Mouse (Mus musculus): Measurements from ENCODE around the gene Cope.

Cope gene

DNA sequence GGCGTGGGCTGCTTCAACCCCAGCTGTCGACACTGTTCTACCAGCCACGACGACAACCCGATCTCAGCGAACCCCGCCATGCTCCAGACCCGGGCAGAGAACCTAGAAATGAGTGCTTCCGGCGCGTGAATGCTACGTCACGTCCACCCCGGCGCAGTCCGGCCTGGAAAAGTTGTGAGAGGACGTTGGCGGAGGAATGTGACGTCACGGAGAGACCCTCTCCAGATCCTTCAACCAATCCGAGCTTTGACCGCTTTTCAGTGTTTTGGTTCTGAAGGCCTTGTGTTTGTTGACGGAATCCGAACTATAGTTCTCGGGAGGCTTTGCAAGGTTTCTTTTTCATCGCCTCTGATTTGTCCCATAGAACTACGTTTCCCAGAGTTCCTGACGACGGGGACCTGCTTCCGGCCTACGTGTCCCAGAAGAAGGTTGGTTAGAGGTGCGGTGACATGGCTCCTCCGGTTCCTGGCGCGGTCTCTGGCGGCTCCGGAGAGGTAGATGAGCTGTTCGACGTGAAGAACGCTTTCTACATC lies at the start of gene Cope, which contains the start of gene Ddx49:
Gene Cope, plus strand, starts transcription at position 161 of the 533 bp plus-strand sequence.
Gene Ddx49, minus strand, starts transcription at position 132 of the 533 bp plus-strand sequence.
- peak; percentile 87 to 88 for DNase-seq (ENCODE audit: low spot score in 2 of 2)

DNA sequence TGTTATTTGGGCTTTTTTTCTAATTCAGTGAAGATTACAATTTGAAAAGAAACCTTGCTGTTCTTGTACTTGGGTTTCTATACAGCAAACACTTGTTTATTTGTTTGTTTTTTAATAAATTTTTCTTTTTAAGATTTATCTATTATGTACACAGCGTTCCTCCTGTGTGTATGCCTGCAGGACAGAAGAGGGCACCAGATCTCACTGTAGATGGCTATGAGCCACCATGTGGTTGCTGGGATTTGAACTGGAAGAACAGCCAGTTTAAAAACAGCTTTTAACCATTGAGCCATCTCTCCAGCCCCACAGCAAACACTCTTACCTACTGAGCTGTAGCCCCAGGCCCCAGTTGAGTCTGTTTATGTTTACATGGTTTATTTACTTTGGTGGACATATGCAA lies 47.7 kb upstream of the Cope start:
- DNase-seq (ENCODE audit: low spot score in 2 of 2) = no peak

DNA sequence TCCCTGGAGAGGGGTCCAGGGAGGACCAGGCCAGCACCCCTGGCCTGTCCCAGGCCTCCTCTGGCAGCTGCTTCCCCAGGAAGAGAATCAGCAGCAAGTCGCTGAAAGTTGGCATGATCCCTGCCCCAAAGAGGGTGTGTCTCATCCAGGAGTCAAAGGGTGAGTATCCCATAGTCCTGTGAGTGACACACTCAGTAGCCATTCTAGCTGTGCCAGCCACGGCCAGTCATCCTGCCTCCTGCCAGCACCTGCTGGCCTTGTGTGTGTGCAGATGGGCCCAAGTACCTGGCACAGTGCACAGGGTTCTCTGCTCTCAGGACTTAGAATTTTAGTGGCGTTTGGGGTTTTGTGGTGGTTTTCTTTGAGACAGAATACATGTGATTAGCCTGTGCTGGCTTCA lies 44.9 kb upstream of the Cope start:
- DNase-seq (ENCODE audit: low spot score in 2 of 2) = no peak

DNA sequence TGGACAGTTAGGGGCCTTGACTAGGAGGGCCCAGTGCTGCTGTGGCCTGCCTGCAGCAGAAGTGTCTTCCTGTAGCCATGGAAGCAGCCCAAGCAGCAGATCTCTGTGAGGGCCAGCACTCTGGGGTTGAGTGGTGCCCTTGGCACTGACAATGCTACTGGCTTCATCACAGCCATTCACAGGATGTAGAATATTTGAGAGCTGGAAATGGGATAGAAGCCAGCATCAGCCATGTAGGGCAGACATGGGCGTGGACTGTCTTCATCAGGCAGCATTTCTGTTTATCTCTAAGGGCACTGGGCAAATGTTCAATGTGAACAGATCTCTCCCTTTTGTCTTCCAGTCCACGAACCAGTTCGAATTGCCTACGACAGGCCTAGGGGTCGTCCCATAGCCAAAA lies 43.7 kb upstream of the Cope start:
- no peak for DNase-seq (ENCODE audit: low spot score in 2 of 2)

DNA sequence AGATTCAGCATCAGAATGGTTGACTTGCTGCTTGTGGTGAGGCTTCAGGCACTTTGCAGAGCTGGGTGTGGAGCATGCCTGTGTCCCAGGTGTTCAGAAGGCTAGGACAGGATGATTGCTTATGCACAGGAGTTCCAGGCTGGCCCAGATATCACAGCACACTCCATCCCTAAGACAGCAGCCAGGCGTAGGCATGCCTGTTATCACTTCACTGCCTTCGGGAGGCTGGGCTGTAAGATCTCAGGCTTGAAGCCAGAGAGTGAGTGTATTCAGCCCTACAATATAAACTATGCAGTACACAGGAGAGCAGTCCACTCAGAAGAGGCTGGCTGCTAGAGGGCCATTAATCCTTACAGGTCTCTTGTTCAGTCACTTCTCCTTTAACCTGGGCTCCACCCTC lies 43.3 kb upstream of the Cope start:
- DNase-seq (ENCODE audit: low spot score in 2 of 2) = no peak

DNA sequence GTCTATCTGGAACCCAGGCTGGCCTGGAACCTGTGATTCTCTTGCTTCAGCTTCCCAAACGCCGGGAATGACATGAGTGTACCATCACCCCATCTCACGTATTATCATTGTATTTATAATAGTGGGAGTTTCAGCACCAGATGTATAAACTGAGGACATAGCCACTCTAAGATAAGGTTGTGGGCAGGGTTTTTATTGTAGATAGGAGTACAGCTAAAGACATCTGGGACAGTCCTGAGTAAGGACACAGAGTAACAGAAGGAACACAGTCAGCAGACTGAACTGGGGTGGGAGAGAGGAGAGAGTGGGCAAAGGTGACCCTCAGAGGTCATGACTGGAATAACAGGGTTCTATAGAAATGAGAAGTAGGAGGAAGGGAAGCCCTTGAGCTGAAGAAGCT lies 34.6 kb upstream of the Cope start:
- DNase-seq (ENCODE audit: low spot score in 2 of 2) = no peak

DNA sequence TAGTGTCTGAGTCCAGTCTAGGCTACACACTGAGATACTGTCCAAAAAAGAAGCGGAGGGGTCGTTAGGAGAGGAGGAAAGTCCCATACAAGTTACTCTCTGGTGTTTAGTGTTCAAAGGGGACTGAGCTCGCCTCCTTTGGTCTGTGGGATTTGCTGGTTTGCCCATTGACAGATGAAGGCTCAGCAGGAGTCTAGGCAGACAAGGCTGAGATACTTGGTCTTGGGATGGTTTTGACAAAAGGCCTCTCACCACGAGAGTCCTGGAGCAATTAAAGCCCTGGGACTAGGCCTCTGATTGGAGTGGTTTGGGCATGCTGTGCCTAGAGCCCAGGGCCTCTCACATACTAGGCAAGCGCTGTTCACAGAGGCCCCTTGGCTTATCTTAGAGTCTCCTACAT lies 34.0 kb upstream of the Cope start:
- no peak for DNase-seq (ENCODE audit: low spot score in 2 of 2)

DNA sequence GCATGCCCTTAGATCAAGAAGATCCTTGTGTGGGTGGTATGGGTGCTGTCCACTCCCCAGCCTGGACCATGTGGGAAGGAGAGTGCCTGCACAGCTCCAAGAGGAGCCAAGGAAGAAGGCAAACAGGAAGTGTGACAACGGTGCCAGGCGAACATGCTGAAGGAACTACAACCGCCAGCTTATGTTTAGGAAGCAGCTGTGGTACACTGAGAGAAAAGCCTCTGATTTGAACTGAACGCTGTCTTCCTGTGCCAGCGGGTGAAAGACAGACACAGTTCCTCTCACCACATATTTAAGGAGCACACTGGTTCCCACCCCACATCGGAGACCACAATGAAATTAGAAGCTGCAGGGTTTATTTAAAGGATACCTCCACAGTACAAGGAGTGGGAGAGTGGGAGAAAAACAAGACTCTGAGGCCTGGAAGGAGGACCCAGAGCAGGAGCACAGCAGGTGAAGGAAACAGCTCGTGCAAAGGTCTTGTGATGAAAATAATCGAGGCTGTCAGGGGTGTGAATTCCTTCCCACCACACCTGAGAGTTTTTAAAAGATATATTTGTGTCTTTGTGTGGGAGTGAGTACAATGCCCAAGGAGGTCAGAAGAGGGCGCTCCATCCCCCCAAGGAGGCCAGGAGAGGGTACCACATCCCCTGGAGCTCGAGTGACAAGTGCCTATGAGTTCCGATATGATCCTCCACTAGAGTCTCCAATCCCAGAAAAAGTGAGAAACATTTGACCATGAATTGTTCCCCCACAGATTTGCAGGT lies 33.3 kb upstream of the Cope start:
- DNase-seq (ENCODE audit: low spot score in 2 of 2) = peak in 1 of 2 experiments; percentile 48

DNA sequence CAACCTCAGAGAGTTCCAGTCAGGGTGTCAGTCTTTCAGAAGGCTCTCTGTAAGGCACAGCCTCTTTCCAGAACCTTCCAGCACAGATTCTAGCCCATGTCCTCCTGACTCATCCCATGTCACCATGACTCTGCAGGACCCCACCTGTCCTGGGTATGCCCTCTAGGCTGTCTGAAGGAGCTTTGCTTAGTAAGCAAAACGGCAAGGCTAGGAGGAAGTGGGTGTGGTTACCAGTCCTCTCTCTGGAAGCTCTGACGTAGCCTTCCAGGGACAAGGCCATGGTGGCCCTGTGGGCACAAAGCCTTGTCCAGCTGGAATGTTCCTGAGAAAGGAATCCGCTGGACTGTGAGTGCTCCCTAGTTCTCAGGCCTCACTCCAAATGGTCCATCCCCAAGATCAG lies 29.4 kb upstream of the Cope start:
- DNase-seq (ENCODE audit: low spot score in 2 of 2) = no peak

DNA sequence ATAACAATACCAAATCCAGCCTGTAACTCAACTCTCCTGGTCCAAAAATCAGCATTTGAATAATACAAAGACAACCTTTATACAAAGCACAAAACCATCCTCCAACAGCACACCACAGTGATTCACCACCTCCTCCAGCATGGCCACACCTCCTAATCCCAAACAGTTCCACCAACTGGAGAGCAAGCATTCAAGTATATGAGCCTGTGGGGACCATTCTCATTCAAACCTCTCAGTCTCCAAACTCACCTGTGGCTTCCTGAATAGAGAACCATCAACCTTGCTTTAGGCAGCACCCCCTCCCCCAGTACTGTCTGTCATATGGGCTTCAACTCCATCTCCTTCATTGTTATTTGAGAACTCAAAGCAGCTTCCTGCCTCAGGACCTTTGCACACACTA lies 28.0 kb upstream of the Cope start:
- DNase-seq (ENCODE audit: low spot score in 2 of 2) = no peak

DNA sequence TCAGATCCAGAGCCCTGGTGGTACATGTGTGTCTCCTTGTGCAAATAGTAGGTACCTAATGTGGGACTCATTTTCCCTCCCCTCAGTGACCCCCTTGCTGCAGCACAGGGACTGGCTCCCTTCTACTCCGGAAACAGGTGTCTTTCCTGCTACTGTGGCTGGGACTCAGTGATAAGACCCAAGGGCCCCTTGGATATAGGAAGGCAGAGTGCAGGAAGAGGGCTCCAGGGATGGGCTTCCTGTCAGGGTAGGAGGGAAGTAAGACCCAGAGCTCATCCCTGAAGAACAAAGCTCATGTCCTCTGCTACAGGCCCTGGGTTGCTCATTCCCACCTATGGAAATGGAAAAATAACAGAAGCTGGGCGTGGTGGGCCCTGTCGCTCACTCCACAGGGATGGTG lies 25.8 kb upstream of the Cope start:
- DNase-seq (ENCODE audit: low spot score in 2 of 2) = no peak

DNA sequence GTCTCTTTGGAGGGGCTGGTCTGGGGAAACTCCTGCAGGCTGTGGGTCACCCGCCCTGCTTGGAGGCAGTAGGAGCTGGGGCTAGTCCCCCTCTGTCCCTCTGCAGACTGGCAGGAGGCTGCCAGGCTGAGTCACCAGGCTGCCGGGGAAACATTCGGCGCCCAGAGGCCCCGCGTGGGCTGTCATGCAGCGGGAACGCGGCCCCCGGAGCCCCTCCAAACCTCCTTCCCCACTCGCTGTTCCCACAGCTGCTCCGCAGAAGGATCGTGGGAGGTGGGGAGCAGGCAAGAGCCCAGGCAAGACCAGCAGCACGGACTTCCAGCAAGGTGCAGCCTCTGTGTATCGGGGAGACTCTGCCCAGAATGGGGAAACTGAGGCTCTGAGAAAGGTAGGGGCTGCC lies 24.1 kb upstream of the Cope start:
- DNase-seq (ENCODE audit: low spot score in 2 of 2) = no peak

DNA sequence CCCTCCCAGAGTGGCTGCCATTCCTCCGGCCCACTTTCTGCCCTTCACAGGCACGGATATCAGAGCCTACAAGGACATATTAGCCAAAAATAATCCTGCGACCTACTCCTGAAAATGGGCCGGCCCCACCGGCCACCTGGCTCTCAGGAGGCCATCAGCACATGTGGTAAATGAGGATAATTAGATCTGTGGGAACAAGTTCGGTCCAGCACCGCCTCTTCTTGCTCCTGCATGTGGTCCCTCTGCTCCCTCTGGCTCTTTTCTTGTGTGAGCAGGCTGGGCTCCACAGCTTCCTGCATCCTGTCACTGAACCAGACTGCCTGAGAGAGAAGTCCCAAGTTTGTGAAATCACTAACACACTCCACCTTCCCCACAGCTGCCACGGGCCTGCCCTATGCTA lies 23.1 kb upstream of the Cope start:
- no peak for DNase-seq (ENCODE audit: low spot score in 2 of 2)

DNA sequence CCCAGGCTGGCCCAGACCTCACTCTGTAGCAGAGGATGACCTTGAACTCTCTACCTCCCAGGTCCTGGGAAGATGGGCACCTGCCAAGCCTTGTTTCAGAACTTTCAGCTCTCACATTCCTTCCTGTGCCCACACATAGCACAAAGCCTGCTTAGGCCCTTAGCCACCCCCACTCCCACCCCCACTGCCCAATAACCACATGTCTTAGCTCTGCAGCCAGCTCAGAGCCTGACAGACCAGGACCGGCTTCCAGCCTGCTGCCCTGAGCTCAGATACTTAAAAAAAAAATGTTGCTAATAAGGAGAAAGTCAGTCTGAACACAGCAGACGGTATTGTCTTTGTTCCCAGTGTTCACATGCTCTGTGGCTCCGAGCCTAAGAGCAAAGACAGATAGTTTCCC lies 21.3 kb upstream of the Cope start:
- DNase-seq (ENCODE audit: low spot score in 2 of 2) = no peak

DNA sequence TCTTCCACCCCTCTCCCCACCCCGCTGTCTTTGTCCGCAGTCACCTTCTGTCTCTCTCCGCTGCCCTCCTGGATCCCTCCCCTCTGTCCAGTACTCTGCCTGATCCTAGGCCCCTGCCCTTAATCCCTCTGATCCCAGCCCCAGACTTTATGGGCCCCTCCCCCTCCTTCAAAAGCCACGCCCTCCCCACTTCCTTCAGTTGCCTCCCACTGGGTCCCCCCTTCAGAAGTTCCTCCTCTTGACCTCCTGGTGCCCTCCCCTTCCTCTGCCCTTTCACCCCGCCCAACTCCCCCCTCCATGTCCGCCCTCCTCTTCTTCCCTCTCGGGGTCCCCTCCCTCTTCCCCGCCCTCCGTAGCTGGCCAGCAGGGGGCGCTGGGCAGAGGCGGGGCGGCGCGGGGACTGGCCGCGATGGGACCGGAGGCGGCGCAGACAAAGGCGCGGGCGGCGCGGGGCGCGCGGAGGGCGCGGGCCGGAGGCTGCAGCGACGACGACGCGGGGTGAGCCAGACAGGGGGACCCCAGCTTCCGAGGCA lies 19.6 kb upstream of the Cope start, which contains the start of gene Homer3:
Gene Homer3, plus strand, starts transcription at position 225 of the 533 bp plus-strand sequence.
- peak; percentile 91 to 94 for DNase-seq (ENCODE audit: low spot score in 2 of 2)

DNA sequence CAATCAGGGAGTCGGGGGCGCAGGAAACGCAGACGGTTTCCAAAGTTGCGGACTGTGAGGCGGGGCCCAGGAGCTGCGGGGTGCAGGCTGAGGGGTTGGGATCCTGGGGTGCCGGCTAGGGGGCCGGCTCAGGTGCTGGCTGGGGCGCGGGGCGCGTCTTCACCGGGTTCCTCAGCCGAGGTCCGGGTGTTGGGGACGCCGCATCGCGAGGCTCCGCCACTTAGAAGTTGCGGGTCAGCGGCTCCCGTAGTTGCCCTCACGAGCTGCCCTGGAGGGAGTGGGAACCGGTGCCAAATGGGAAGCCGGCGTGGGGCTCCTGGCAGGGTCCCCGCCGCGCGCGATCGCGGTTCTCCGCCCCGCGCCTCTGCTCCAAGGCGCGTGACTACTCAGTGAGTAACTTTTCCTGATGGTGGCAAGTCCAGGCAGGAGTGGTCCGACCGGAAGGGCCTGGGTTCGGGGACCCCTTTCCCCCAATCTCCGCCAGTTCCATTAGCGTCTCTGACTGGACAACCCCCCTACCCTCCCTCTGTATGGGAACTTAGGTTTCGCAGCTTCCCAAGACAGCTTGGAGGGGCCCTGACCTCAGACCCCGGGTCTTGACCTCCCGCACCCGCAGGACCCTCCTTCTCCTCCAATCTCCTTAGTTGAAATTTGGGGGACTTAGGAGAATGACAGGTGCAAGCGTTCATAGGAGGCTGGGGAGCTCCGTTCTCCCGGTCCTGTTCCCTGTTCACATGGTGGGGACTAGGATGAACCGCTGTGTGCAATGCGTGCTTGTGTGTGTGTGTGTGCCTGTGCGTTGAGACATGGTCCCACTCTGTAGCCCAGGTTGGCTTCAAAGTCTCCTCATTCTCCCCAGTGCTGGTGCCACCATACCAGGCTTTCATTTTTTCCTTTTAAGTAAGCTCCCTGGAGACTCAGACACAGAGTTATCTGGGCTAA lies 18.9 kb upstream of the Cope start:
- no peak for DNase-seq (ENCODE audit: low spot score in 2 of 2)

DNA sequence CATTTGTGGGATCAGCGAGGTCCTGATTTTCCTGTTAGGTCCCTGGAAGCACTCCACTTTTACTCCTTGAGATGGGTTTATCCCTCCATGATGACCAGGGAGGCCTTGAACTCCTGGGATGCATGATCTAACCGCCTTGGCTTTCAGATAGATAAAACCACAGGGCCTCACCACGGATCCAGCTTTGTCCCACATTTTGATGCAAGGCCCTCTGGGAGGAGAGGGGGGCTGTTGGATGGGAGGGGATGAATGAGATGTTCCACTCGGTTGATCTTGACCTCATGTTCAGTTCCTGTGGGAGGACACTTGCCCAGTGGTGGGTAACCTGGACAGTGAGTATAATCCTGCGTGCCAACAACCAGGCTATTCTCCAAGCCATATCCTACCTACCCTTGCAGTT lies 17.9 kb upstream of the Cope start:
- DNase-seq (ENCODE audit: low spot score in 2 of 2) = no peak

DNA sequence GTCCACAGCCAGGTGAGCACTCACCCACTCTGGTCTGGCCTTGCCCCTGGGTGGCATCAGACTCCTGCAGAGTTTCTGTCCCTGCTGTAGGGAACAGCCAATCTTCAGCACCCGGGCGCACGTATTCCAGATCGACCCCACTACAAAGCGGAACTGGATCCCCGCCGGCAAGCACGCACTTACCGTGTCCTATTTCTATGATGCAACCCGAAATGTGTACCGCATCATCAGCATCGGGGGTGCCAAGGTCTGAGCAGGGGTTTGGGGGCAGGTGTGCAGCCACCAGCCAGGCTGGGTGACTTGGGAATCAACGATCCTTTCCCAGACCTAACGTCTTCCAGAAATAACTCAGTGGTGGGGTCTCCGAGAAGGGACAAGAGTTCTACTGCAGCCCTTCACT lies 17.0 kb upstream of the Cope start:
- no peak for DNase-seq (ENCODE audit: low spot score in 2 of 2)

DNA sequence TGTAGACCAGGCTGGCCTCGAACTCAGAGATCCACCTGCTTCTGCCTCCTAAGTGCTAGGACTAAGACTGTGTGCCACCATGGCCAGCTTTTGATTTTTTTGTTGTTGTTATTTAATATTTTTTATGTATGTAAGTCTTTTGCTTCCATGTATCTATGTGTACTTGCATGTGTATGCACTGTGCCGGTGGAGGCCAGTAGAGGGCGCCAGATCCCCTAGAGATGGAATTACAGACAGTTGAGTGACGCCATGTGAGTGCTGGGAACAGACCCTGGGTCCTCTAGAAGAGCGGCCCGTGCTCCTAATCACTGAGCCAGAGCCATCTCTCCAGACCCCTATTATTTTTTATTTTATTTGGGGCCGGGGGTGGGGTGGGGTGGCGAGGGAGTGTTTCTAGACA lies 15.6 kb upstream of the Cope start:
- peak in 1 of 2 experiments; percentile 25 for DNase-seq (ENCODE audit: low spot score in 2 of 2)

DNA sequence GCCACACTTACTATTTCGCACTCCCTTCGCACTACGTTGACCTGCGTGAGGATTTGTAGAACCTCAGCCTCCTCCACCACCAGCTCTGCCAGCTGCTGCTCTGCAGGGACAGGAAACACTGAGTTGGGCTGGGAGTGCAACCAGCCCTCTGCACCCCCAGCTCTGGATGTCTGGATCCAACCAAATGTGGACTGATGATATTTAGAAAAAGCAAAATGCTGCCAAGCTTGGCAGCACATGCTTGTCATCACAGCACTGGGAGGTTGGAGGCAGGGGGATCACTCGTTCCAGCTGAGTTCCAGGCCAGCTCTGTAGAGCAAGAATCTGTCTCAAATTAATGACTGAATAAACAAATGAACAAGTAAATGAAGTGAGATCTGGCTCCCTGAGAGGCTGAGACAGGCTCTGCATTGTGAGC lies 8.3 kb upstream of the Cope start:
- DNase-seq (ENCODE audit: low spot score in 2 of 2) = no peak

DNA sequence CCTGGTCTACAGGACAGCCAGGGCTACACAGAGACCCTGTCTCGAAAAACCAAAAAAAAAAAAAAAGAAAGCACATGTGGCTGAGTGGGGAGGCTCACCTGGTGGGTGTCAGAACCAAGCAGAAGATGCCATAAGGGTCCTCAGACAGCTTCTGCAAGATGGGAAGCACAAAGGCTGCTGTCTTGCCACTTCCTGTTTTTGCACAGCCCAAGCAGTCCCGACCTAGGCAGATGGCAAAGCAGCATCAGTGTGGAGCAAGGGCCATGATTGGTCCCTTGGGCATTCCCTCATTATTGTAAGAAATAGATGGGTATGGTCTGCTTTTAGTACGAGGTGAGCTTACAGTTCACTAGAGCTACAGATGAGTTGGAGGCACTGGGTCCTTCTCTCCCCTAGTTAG lies 1.4 kb upstream of the Cope start:
- no peak for DNase-seq (ENCODE audit: low spot score in 2 of 2)

DNA sequence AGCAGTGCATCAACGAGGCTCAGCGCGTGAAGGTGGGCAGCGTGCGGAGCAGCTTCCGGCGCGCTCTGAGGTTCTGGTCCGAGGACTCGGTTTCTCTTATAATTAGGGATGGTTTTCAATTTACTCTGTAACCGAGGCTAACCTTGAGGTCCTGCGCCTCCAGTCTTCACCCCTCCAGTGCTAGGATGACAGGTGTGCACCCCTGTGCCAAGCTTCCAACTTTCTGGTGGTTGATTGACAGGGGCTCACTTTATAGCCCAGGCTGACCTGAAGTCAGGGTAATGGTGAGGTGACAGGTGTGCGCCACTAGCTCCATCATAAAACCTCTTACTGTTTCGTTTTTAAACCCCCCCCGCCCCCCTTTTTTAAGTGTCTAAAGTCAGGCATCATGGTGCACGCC lies 583 bp downstream of the Cope start:
- no peak for DNase-seq (ENCODE audit: low spot score in 2 of 2)

All from thymus, postnatal 10 days (tissue).